Mouse (Mus musculus) left cerebral cortex, adult 8-10 months (tissue): Measurements from ENCODE around the gene Zan. TPM values are rescaled to one million over a fixed set of nuclear protein-coding genes. Genes with fewer than 3 reads are reported as not detected.
A peak's percentile ranks its signal among the peaks of the same experiment; 100 is the strongest.

Source experiments
- DNase-seq, 2 experiments: peaks; one replicate each; pipeline ENCODE4 v3.0.0; 2022; ENCODE audit warnings: low spot score in 2 of 2
- total RNA-seq, 4 experiments: library from RNA; stranded (reverse); gene quantifications; 2 replicates each; pipeline ENCODE4 v1.2.4; 2022

Zan gene
- total RNA-seq, 4 experiments from 2014 or later: 0.20 to 0.53 (median 0.29) TPM

GRCm38 (mm10) chr5:137419105-137419504 lies 57.8 kb downstream of the Zan start:
- DNase-seq: no peak

DNA sequence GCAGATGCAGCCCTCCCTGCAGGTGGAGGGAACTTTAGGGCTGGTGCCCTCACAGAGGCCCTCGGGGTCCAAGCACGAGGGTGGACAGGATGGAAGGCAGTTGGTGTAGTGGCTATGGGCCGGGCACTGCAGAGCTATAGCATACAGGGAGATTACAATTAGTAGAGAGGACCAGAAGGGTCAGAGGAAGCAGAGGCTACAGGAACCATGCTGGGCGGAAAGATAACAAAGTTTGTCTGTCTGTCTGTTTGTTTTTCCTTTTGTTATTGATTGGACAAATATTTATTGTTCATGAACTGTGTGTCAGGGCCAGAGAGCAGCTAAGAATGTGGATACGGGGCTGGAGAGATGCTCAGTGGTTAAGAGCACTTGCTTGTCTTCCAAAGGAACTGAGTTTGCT lies 62.6 kb downstream of the Zan start:
- DNase-seq: no peak

- DNase-seq: no peak
These were observed 65.6 kb downstream of the Zan start for GRCm38 (mm10) chr5:137411235-137411634.

DNA sequence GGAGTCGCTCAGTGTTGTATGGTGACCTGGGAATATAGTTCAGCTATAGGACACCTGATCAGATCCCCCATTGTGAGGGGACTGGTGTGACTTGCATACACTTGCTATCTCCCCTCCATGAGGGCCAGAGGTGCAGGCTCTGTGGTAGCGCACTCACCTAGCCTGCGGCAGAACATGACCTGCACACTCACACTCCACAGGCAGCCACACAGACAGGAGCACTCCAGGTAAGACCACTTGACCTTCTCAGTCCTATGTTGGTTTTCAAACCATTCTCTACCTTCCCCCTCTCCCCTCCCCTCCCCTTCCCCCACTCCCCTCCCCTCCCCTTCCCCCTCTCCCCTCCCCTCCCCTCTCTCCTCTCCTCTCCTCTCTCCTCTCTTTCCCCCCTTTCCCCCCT lies 66.3 kb downstream of the Zan start:
- DNase-seq: no peak

DNA sequence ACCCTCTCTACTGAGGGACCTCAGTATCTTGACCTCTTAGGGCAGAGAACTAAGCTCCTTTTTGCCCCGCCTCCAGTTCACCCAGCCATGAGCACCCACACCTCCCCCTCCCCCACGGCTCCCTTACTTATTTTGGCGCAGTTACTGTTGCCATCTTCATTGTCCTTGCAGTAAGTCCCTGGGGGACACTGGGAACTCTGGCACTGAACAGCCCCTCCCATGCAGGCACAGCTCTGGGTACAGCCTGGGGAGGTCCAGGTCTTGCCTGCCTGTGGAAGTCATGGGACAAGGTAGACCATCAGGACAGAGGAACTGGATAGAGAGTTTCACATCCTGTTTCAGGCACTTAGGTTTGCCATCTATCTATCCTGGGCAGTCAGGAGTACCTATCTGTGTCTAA lies 66.8 kb downstream of the Zan start:
- DNase-seq: no peak

DNA sequence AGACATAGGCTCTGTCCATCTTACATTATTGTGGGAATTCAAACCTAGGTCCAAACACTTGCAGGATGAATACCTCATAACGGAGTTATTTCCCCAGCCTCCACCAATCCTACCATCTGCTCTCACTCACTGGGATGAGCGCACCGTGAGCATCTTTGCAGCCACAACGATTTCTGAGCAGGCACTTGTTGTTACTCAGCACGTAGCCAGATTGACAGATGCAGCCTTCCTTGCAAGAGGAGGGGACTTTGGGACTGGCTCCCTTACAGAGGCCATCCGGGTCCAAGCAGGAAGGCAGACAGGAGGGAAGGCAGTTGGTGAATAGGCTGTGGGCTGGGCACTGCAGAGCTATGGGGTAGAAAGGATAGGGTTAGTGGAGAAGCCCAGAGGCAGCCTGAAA lies 67.4 kb downstream of the Zan start:
- no peak for DNase-seq

DNA sequence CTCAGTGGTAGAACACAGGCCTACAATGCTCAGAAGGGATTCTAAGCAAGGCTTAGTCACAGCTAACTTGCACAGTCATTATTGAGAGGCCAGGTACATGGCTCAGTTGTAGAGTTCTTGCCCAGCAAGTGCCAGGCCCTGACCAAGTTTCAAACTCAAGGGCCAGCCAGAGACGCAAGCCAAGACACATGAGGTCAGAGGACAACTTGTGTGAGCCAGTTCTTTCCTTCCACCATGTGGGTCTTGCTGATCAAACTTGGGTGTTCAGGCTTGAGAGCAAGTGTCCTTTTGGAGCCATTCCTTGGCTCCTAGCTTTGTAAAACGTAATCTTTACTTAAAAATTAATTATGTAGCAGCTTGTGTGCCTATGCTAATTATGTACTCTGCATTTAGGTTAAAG lies 72.8 kb downstream of the Zan start:
- DNase-seq: no peak

GRCm38 (mm10) chr5:137394456-137394855 lies 82.4 kb downstream of the Zan start:
- DNase-seq: no peak

GRCm38 (mm10) chr5:137391641-137392040 lies 85.2 kb downstream of the Zan start:
- no peak for DNase-seq

GRCm38 (mm10) chr5:137386712-137387111 lies 90.2 kb downstream of the Zan start:
- no peak for DNase-seq

GRCm38 (mm10) chr5:137383441-137383840 lies 93.4 kb downstream of the Zan start:
- DNase-seq: no peak

- DNase-seq: peak in 1 of 2 experiments; percentile 21
These were observed 95.7 kb downstream of the Zan start for GRCm38 (mm10) chr5:137381152-137381551.

DNA sequence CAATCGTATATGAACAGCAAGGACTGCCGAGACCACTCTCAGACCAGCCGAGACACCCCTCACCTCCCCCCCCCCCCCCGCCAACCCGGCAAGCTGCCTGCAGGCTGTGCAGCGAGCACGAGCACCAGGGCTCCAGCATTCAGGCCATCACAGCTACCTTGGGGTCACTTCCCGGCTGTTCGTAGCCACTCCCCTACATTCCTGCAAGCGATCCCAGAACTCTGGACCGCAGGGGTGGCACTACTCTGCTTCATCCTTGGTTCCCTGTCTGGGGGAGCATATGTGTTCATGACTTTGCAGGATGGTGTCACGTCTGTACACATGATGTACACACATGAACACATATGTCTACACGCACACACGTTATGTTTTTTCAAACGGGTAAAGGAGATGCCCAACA lies 99.3 kb downstream of the Zan start:
- DNase-seq: no peak

DNA sequence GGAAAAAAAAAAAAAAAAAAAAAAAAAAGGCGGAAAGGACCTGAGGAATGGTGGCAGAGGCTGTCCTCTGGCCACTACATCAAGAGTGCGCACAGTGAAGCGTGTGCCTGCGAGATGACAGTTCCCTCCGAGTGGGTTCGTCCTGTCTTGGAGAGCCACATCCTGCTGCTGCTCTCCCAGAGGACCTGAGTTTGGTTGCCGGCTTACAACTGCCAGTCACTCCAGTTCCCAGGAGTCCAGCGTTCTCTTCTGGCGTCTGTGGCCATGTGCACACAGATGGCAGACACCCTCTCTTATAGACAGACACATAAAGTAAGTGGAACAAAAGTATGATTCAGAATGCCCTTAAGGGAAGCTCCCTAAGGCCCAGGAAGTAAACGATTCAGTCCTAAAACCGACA lies 99.7 kb downstream of the Zan start:
- no peak for DNase-seq

GRCm38 (mm10) chr5:137376722-137377121 lies 100.1 kb downstream of the Zan start:
- no peak for DNase-seq

- no peak for DNase-seq
These were observed 100.7 kb downstream of the Zan start for GRCm38 (mm10) chr5:137376198-137376597.

DNA sequence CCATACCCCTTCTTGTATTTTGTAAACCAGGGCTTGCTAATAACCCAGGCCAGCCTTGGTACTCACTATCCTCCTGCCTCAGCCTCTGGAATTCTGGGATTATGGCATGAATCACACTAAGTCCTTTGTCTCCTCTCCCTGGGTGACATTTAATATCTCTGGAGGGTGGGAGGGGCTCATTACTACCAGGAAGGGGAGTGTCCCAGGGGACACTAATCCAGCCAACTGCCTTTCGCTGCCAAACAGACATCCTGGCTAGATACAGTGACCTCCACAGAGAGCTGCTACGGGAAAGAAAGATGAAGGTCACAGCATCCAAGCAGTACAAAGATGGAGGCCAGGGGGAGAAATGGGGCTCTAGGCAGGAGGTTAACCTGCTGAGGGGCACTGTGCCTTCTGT lies 101.2 kb downstream of the Zan start:
- DNase-seq: no peak

DNA sequence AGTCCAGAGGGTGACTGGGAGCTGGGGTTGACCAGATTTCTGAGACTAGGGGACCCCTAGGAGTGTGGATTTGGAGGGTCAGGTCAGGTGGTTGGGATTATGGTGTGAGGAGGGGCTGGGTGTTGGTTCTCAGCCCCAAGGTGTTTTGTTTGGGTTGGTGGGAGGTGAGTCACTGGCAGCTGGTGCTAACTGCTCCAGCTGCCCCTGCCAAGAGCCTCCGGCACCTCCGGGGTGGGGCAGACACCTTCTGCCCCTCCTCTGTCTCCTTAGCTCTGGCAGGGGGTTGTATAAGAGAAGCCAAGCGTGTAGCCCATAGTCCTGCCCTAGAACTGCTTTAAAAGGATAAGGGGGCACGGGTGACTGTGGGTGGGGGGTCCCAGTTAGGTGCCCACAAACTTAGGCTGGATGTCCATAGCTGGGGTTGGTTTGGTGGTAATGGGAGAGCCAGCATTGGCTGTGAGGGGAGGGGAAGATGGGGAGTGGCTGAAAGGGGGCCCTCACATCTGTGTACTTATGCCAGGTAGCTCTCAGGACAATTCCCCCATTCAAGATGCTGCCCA lies 102.3 kb downstream of the Zan start:
- no peak for DNase-seq

DNA sequence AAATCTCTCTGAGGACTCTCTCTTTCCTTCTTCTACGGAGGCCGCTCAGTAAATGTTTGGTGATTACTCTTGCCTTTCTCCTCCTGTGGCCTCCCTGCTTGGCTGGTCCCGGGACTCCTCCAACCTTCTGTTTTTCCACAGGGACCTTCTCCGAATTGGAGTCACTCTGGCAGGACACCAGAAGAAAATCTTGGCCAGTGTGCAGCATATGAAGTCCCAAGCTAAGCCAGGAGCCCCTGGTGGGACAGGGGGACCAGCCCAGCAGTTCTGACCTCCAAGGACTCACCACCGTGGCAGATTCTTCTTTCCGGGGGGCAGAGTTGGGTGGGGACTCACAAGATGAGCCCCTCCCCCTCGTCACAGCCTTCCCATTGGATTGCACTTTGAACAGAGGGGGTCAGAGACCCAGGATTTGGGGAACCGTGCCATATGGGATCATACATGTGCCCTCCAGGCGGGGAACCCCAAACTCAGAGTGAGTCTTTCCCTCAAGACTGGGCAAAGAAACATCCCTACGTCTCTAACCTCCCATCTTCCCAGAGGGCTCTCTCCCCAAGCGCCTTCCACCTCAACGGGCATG lies 103.4 kb downstream of the Zan start:
- no peak for DNase-seq

DNA sequence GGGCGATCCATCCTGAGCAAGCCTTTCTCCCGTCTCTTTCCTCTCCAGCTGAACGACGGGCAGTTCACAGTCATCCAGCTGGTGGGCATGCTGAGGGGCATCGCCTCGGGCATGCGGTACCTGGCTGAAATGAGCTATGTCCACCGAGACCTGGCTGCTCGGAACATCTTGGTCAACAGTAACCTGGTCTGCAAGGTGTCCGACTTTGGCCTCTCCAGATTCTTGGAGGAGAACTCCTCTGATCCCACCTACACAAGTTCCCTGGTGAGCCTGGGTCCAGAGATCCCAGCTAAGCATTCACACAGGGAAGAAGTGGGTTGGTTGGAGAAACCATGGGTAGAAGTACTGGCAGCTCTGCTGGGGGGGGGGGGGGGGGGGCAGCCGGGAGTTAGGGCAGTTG lies 107.2 kb downstream of the Zan start:
- no peak for DNase-seq

GRCm38 (mm10) chr5:137358382-137358781 lies 118.5 kb downstream of the Zan start:
- DNase-seq: no peak

DNA sequence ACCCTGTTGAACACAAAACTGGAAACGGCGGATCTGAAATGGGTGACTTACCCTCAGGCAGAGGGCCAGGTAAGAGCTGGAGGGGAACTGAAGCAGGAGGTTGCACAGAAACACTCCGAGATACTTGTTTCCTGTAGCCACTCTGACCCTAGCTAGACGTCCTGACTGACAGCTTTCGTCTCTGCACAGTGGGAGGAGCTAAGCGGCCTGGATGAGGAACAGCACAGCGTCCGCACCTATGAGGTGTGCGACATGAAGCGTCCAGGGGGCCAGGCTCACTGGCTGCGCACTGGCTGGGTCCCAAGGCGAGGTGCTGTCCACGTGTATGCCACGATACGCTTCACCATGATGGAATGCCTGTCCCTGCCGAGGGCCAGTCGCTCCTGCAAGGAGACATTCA lies 122.8 kb downstream of the Zan start:
- no peak for DNase-seq

DNA sequence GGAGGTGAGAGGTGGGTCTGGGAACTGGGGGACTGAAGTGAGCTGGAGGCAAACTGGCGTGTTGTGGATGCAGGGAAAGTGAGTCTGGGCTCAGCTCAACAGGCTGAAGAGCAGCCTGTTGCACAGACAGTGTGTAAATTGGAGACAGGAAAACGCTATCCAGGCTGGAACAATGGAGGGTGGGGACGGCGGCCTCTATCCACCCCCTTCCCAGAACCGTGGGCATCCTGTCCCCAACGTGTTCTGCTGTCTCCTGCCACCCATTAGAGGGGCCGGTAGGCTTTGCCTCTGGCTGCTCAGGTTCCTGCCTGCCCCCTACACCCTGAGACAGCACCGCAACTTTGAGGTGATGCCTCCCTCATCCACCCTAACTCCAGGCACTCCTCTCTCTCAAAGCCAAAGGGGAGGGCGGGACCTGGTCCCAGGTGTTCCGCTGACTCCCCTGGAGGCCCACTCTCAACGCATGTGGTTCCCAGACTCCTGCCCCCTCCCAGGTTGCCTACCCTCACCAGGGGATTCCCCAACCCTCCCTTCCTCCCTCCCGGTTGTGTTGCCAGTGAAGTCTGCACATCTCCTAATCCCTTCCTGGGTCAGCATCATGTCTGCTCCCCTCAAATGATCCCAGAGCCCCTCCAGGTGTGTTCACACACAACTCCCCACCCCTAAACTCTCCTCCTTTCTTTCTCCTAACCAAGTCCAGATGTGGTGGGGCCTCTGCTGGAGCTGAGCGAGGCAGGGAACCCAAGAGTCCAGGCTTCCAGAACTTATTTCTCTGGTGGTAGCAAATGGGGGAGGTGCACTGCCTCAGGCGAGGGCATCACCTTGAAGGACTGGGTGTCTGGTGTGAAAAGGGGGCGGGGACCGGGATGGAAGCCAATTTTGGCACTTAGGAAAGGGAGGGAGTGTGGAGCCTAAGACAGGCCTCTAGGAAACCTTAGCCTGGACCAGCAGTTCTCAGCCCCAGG lies 124.6 kb downstream of the Zan start:
- no peak for DNase-seq
